Mouse (Mus musculus) gastrocnemius, postnatal 36 days (tissue): ENCODE results near the gene Gpd1. TPM values are rescaled to one million over a fixed set of nuclear protein-coding genes. Genes with fewer than 3 reads are reported as not detected.
"Not testable (repeated sequence)": the region's sequence is repeated elsewhere in the genome, so short reads cannot be mapped to it uniquely, and the experiment has no call there.

Experiments
- DNase-seq, 2 experiments: peaks; one replicate each; pipeline ENCODE4 v3.0.0; 2022
- intact Hi-C: fragments of 180-260 bp; cut with DNase I; formaldehyde crosslinking; loops from one replicate; pipeline ENCODE4 v1.15.1; 2025
- total RNA-seq, 2 experiments: library from RNA; stranded (reverse); gene quantifications; 2 replicates each; pipeline ENCODE4 v1.2.3; 2021

Gpd1 gene
- total RNA-seq, 2 experiments from 2014 or later: 569 to 657 TPM

GRCm38 (mm10) chr15:99740229-99740628 is 22.9 kb downstream of the Gpd1 start:
- DNase-seq: no peak
- intact Hi-C loops: no loop called here

DNA sequence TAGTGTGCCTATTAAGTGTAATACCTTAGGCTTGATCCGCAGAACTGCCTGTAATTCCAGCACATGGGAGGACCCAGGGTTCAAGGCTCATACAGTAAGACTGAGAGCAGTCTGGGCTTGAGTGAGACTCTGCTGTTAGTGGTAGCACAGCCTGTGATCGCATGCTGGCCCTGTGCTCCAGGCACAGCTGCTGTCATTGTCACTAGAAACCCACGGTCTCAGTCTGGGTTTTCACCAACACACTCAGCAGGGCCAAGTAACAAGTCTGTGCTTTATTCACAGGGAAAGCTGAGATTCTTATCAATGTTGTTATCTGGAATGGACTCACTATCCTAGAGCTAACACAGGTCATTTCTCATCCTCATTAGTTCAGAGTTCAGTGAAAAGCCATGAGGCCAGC is 36.9 kb downstream of the Gpd1 start:
- no peak for DNase-seq

GRCm38 (mm10) chr15:99767467-99767866 is 50.2 kb downstream of the Gpd1 start:
- intact Hi-C loops: no loop called here
- DNase-seq: no peak

More for the DNA sequence above, 36.9 kb downstream of the Gpd1 start:
- intact Hi-C loops: loop anchor here (10.0 kb wide), 1 partner anchor 259 kb away; no protein-coding TSS in a partner anchor

- no peak for DNase-seq
- intact Hi-C loops: no loop called here
Measured at GRCm38 (mm10) chr15:99768761-99769160, 51.4 kb downstream of the Gpd1 start.

DNA sequence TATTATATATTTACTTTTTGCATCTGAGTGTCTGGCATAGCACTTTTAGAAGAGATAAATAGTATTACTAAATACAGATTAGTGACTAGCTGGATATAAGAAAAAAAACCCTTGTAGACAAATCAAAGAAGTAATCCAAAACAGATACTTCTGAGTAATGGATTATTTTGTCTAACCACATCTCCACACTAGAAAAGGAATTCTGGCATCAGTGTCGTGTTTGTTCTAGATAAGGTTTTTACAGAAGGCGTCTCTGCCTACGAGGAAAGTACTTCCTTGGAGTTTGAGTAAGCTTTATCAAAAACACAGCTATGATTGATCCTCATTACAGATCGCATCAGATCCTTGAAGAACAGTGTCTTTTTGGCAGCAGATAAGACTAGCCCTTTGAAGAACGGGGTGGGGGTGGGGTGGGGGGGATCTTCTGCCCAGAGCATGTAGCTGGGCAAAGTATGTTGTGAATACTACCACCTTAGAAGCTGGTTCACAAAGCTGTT is 53.7 kb downstream of the Gpd1 start:
- no peak for DNase-seq
- intact Hi-C loops: loop anchor here (10.0 kb wide), 1 partner anchor 176 kb away; the partner anchor contains the start of gene Aqp5

- DNase-seq: peak; percentile 10 to 41
- intact Hi-C loops: loop anchor here (10.0 kb wide), 1 partner anchor 177 kb away; the partner anchor contains the start of gene Aqp5
Measured at GRCm38 (mm10) chr15:99771601-99772276, 54.4 kb downstream of the Gpd1 start.

- intact Hi-C loops: loop anchor here (10.0 kb wide), 1 partner anchor 178 kb away; the partner anchor contains the start of gene Aqp5
- peak; percentile 83 to 86 for DNase-seq
Measured at GRCm38 (mm10) chr15:99772277-99772880, 55.1 kb downstream of the Gpd1 start.

GRCm38 (mm10) chr15:99772881-99772924 is 55.4 kb downstream of the Gpd1 start, which contains the start of gene Cers5:
TSS of gene Cers5 (minus strand) at chr15:99772885.
- intact Hi-C loops: loop anchor here (10.0 kb wide), 1 partner anchor 178 kb away; the partner anchor contains the start of gene Aqp5
- DNase-seq: not testable (repeated sequence)

GRCm38 (mm10) chr15:99772925-99773324 is 55.6 kb downstream of the Gpd1 start:
- DNase-seq: no peak
- intact Hi-C loops: loop anchor here (10.0 kb wide), 1 partner anchor 178 kb away; the partner anchor contains the start of gene Aqp5

Other genes with a start within 250 kb of the Gpd1 start
- gene Bcdin3d, start 242.8 kb upstream of the Gpd1 start, total RNA-seq: 1 to 10 TPM; 3.0 to 3.5 TPM
- under 1 TPM; 0.05 to 0.26 TPM for gene Faim2, start 189.3 kb upstream of the Gpd1 start, total RNA-seq
- not detected for gene Aqp2, start 138.5 kb upstream of the Gpd1 start, total RNA-seq
- gene Aqp5, start 126.7 kb upstream of the Gpd1 start, total RNA-seq: not detected
- not detected for gene Aqp6, start 116.1 kb upstream of the Gpd1 start, total RNA-seq
- 1 to 10 TPM; 1.9 to 2.4 TPM for gene Racgap1, start 65.9 kb upstream of the Gpd1 start, total RNA-seq
- under 1 TPM; 0.10 TPM for gene Asic1, start 47.1 kb upstream of the Gpd1 start, total RNA-seq
- 1 to 10 TPM; 5.5 to 6.1 TPM for gene Smarcd1, start 15.4 kb upstream of the Gpd1 start, total RNA-seq
- gene Gm17349, start 12.0 kb upstream of the Gpd1 start, total RNA-seq: 1 to 10 TPM in 1 of 2 experiments, not detected in 1; 1.2 TPM
- 100 to 1,000 TPM; 151 to 159 TPM for gene Cox14, start 8.1 kb downstream of the Gpd1 start, total RNA-seq
- 1 to 10 TPM; 4.9 to 5.9 TPM for gene Cers5, start 55.4 kb downstream of the Gpd1 start, total RNA-seq
- gene Lima1, start 157.9 kb downstream of the Gpd1 start, total RNA-seq: 10 to 100 TPM in 1 of 2 experiments, 1 to 10 TPM in 1; 9.3 to 10.3 TPM
- under 1 TPM; 0.07 to 0.10 TPM for gene Fam186a, start 249.5 kb downstream of the Gpd1 start, total RNA-seq